Mouse (Mus musculus): Measurements from ENCODE around the gene Sorcs1. TPM values are rescaled to one million over a fixed set of nuclear protein-coding genes. Genes with fewer than 3 reads are reported as not detected.

The Sorcs1 gene
- polyA plus RNA-seq, 1 experiment = 0.01 TPM

DNA sequence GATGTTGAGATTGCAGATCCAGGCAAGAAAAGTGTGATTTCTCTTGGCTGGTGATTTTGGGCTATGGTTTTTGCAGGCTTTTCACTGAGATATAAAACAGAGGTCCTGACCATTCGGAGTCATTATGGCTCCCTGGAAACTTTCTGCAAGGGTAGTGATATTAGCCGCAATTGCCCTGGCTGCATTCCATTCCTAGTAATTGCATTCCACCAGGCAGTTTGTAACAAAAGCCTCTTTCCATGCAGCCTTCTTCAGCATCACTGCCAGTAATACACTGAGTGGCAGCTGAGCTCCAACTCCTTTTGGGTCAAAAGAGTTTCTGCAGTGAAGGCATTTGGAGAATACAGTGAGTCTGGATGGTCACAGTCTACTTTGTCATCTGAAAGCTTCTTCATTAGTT is 319.9 kb downstream of the Sorcs1 start:
- no peak overlapping the region for H3ac ChIP-seq (ENCODE audit: control insufficient read depth, insufficient read length, low read depth)
- H3K4me3 ChIP-seq (ENCODE audit: insufficient read depth, poor library complexity, severe bottlenecking) = no peak overlapping the region
- no peaks in the 10 kb centered on the region for H3K27me3 ChIP-seq (ENCODE audit: control insufficient read depth, insufficient read depth, insufficient read length)
- no peaks in the 10 kb centered on the region for H3K79me3 ChIP-seq (ENCODE audit: low read depth)
- H3K79me2 ChIP-seq (ENCODE audit: control insufficient read depth, insufficient read depth) = no peaks in the 10 kb centered on the region
- no peak for TF ChIP-seq MYOG (IDR thresholded peaks at IDR 0.05; ENCODE audit: control insufficient read depth, extremely low read depth, insufficient read length)
- no peak for TF ChIP-seq FOSL1 (IDR thresholded peaks at IDR 0.05; ENCODE audit: insufficient read depth, low read length, poor library complexity, severe bottlenecking)
- TF ChIP-seq CTCF (IDR thresholded peaks at IDR 0.05; ENCODE audit: control insufficient read depth, insufficient read depth, insufficient read length) = no peak
- TF ChIP-seq CEBPB (IDR thresholded peaks at IDR 0.05; ENCODE audit: low read depth) = no peak
- TF ChIP-seq MYOD1 (IDR thresholded peaks at IDR 0.05; ENCODE audit: control insufficient read depth, insufficient read length, low read depth) = no peak
- no peak for TF ChIP-seq USF1 (IDR thresholded peaks at IDR 0.05; ENCODE audit: low read depth)
- no peak for TF ChIP-seq MAX (IDR thresholded peaks at IDR 0.05)
- H3K36me3 ChIP-seq (ENCODE audit: control insufficient read depth, insufficient read depth) = no peaks in the 10 kb centered on the region

DNA sequence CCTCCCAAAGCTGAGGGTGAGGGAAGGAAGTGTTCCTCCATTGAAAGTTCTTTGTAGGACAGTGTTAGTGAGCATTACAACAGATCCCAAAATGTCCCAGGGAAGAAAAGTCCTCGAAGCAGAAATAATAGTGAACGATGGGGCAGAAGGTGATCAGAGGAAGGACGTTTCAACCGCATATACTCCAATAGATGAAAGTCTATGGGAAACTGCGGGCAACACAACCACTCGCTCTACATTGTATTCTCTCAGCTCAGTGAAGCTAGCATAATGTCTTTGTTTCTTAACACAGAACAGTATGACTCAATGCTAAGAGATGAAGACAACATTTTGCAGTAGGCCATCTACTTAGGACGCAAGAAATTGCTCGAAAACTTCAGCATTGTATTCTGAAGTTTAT is 339.2 kb downstream of the Sorcs1 start:
- H3ac ChIP-seq (ENCODE audit: control insufficient read depth, insufficient read length, low read depth) = no peak overlapping the region
- TF ChIP-seq MYOD1 (IDR thresholded peaks at IDR 0.05; ENCODE audit: control insufficient read depth, insufficient read length, low read depth) (no peak), CEBPB (IDR thresholded peaks at IDR 0.05; ENCODE audit: low read depth) (no peak), USF1 (IDR thresholded peaks at IDR 0.05; ENCODE audit: low read depth) (no peak), CTCF (IDR thresholded peaks at IDR 0.05; ENCODE audit: control insufficient read depth, insufficient read depth, insufficient read length) (no peak)
- H3K4me3 ChIP-seq (ENCODE audit: insufficient read depth, poor library complexity, severe bottlenecking) = no peak overlapping the region
- no peaks in the 10 kb centered on the region for H3K27me3 ChIP-seq (ENCODE audit: control insufficient read depth, insufficient read depth, insufficient read length)
- no peaks in the 10 kb centered on the region for H3K79me3 ChIP-seq (ENCODE audit: low read depth)
- H3K79me2 ChIP-seq (ENCODE audit: control insufficient read depth, insufficient read depth) = no peaks in the 10 kb centered on the region
- no peaks in the 10 kb centered on the region for H3K36me3 ChIP-seq (ENCODE audit: control insufficient read depth, insufficient read depth)

GRCm38 (mm10) chr19:50336751-50337150 is 341.7 kb downstream of the Sorcs1 start:
- Histone ChIP-seq H3K27me3 (ENCODE audit: control insufficient read depth, insufficient read depth, insufficient read length) (no peaks in the 10 kb centered on the region), H3K36me3 (ENCODE audit: control insufficient read depth, insufficient read depth) (no peaks in the 10 kb centered on the region), H3ac (ENCODE audit: control insufficient read depth, insufficient read length, low read depth) (no peak overlapping the region), H3K4me3 (ENCODE audit: insufficient read depth, poor library complexity, severe bottlenecking) (no peak overlapping the region), H3K79me2 (ENCODE audit: control insufficient read depth, insufficient read depth) (no peaks in the 10 kb centered on the region), H3K79me3 (ENCODE audit: low read depth) (no peaks in the 10 kb centered on the region)
- TF ChIP-seq MYOG (IDR thresholded peaks at IDR 0.05; ENCODE audit: control insufficient read depth, extremely low read depth, insufficient read length) = no peak
- no peak for TF ChIP-seq CEBPB (IDR thresholded peaks at IDR 0.05; ENCODE audit: low read depth)
- no peak for TF ChIP-seq USF1 (IDR thresholded peaks at IDR 0.05; ENCODE audit: low read depth)
- no peak for TF ChIP-seq CTCF (IDR thresholded peaks at IDR 0.05; ENCODE audit: control insufficient read depth, insufficient read depth, insufficient read length)
- TF ChIP-seq MAX (IDR thresholded peaks at IDR 0.05) = no peak
- no peak for TF ChIP-seq MYOD1 (IDR thresholded peaks at IDR 0.05; ENCODE audit: control insufficient read depth, insufficient read length, low read depth)
- no peak for TF ChIP-seq FOSL1 (IDR thresholded peaks at IDR 0.05; ENCODE audit: insufficient read depth, low read length, poor library complexity, severe bottlenecking)

GRCm38 (mm10) chr19:50331136-50331535 is 347.3 kb downstream of the Sorcs1 start:
- Histone ChIP-seq H3K79me2 (ENCODE audit: control insufficient read depth, insufficient read depth) (no peaks in the 10 kb centered on the region), H3K4me3 (ENCODE audit: insufficient read depth, poor library complexity, severe bottlenecking) (no peak overlapping the region), H3K27me3 (ENCODE audit: control insufficient read depth, insufficient read depth, insufficient read length) (no peaks in the 10 kb centered on the region), H3K36me3 (ENCODE audit: control insufficient read depth, insufficient read depth) (no peaks in the 10 kb centered on the region), H3ac (ENCODE audit: control insufficient read depth, insufficient read length, low read depth) (no peak overlapping the region), H3K79me3 (ENCODE audit: low read depth) (no peaks in the 10 kb centered on the region)
- TF ChIP-seq FOSL1 (IDR thresholded peaks at IDR 0.05; ENCODE audit: insufficient read depth, low read length, poor library complexity, severe bottlenecking) = no peak
- TF ChIP-seq USF1 (IDR thresholded peaks at IDR 0.05; ENCODE audit: low read depth) = no peak
- TF ChIP-seq CEBPB (IDR thresholded peaks at IDR 0.05; ENCODE audit: low read depth) = no peak
- TF ChIP-seq CTCF (IDR thresholded peaks at IDR 0.05; ENCODE audit: control insufficient read depth, insufficient read depth, insufficient read length) = no peak
- TF ChIP-seq MAX (IDR thresholded peaks at IDR 0.05) = no peak
- no peak for TF ChIP-seq MYOG (IDR thresholded peaks at IDR 0.05; ENCODE audit: control insufficient read depth, extremely low read depth, insufficient read length)
- TF ChIP-seq MYOD1 (IDR thresholded peaks at IDR 0.05; ENCODE audit: control insufficient read depth, insufficient read length, low read depth) = no peak

GRCm38 (mm10) chr19:50327804-50328203 is 350.6 kb downstream of the Sorcs1 start:
- Histone ChIP-seq H3ac (ENCODE audit: control insufficient read depth, insufficient read length, low read depth) (no peak overlapping the region), H3K4me3 (ENCODE audit: insufficient read depth, poor library complexity, severe bottlenecking) (no peak overlapping the region), H3K36me3 (ENCODE audit: control insufficient read depth, insufficient read depth) (no peaks in the 10 kb centered on the region), H3K79me2 (ENCODE audit: control insufficient read depth, insufficient read depth) (no peaks in the 10 kb centered on the region), H3K27me3 (ENCODE audit: control insufficient read depth, insufficient read depth, insufficient read length) (no peaks in the 10 kb centered on the region), H3K79me3 (ENCODE audit: low read depth) (no peaks in the 10 kb centered on the region)
- TF ChIP-seq USF1 (IDR thresholded peaks at IDR 0.05; ENCODE audit: low read depth) (no peak), FOSL1 (IDR thresholded peaks at IDR 0.05; ENCODE audit: insufficient read depth, low read length, poor library complexity, severe bottlenecking) (no peak), MYOD1 (IDR thresholded peaks at IDR 0.05; ENCODE audit: control insufficient read depth, insufficient read length, low read depth) (no peak), MAX (IDR thresholded peaks at IDR 0.05) (no peak), CTCF (IDR thresholded peaks at IDR 0.05; ENCODE audit: control insufficient read depth, insufficient read depth, insufficient read length) (no peak), CEBPB (IDR thresholded peaks at IDR 0.05; ENCODE audit: low read depth) (no peak)

- H3K36me3 ChIP-seq (ENCODE audit: control insufficient read depth, insufficient read depth) = no peaks in the 10 kb centered on the region
- H3K27me3 ChIP-seq (ENCODE audit: control insufficient read depth, insufficient read depth, insufficient read length) = no peaks in the 10 kb centered on the region
- no peaks in the 10 kb centered on the region for H3K79me2 ChIP-seq (ENCODE audit: control insufficient read depth, insufficient read depth)
- TF ChIP-seq MYOD1 (IDR thresholded peaks at IDR 0.05; ENCODE audit: control insufficient read depth, insufficient read length, low read depth) (no peak), CEBPB (IDR thresholded peaks at IDR 0.05; ENCODE audit: low read depth) (no peak), MAX (IDR thresholded peaks at IDR 0.05) (no peak), MYOG (IDR thresholded peaks at IDR 0.05; ENCODE audit: control insufficient read depth, extremely low read depth, insufficient read length) (no peak), USF1 (IDR thresholded peaks at IDR 0.05; ENCODE audit: low read depth) (no peak), FOSL1 (IDR thresholded peaks at IDR 0.05; ENCODE audit: insufficient read depth, low read length, poor library complexity, severe bottlenecking) (no peak), CTCF (IDR thresholded peaks at IDR 0.05; ENCODE audit: control insufficient read depth, insufficient read depth, insufficient read length) (no peak)
- H3ac ChIP-seq (ENCODE audit: control insufficient read depth, insufficient read length, low read depth) = no peak overlapping the region
- no peaks in the 10 kb centered on the region for H3K79me3 ChIP-seq (ENCODE audit: low read depth)
- no peak overlapping the region for H3K4me3 ChIP-seq (ENCODE audit: insufficient read depth, poor library complexity, severe bottlenecking)
These were observed 352.3 kb downstream of the Sorcs1 start for GRCm38 (mm10) chr19:50326151-50326550.

Measured in C2C12 (cell line).